Mouse (Mus musculus): ENCODE data around the gene Batf3.

The Batf3 gene

GRCm38 (mm10) chr1:191097802-191098747 is at the start of gene Batf3:
Gene Batf3 (plus strand): TSS chr1:191097847.
- peak; percentile 76 for DNase-seq

DNA sequence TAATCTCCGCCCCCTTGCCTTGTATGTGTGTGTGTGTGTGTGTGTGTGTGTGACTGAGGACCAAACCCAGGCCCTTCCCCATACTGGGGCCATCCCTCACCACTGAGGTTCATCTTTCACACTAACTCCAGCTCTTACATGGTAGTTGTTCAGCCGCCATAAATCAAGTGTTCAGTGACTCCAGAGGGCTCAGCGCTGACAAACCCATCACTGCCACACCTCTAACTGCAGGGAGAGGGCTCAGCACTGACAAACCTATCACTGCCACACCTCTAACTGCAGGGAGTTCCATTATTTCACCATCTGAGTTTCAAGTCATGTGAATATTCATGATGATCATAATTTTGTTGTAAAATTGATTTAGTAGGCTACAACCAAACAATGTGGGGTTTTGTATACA is 44.1 kb upstream of the Batf3 start:
- no peak for DNase-seq

GRCm38 (mm10) chr1:191054870-191055532 is 42.6 kb upstream of the Batf3 start:
- peak; percentile 22 for DNase-seq

GRCm38 (mm10) chr1:191055533-191055873 is 42.1 kb upstream of the Batf3 start:
- no peak for DNase-seq

- no peak for DNase-seq
Measured at GRCm38 (mm10) chr1:191057461-191057860, 40.2 kb upstream of the Batf3 start.

- DNase-seq = no peak
Measured at GRCm38 (mm10) chr1:191062241-191062780, 35.3 kb upstream of the Batf3 start.

- DNase-seq = peak; percentile 94
Measured at GRCm38 (mm10) chr1:191062781-191063485, 34.7 kb upstream of the Batf3 start, which contains the start of the genes Tatdn3 and Nsl1. Gene Tatdn3 (minus strand): TSS chr1:191062932. Gene Nsl1 (plus strand): TSS chr1:191063012.

GRCm38 (mm10) chr1:191063700-191064099 is 33.9 kb upstream of the Batf3 start:
- DNase-seq = no peak

GRCm38 (mm10) chr1:191064535-191064934 is 33.1 kb upstream of the Batf3 start:
- no peak for DNase-seq

DNA sequence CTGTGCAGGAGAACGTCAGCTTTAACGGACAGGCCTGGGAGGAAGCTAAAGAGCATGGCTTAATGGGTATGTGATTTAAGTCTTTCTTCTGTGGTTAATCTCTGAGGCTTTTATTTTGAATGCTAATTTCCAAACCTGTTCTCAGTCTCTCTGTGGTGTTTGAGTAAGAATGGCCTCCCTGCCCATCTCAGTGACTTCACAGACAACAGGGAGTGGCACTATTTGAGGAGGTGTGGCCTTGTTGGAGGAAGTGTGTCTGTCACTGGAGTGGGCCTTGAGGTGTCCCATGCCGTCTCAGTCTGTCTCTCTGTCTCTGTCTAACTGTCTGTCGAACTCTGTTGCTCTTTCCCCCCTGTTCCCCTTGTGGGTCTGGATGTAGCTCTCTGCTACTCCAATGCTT is 32.5 kb upstream of the Batf3 start:
- DNase-seq = no peak

- no peak for DNase-seq
Measured at GRCm38 (mm10) chr1:191068377-191068776, 29.3 kb upstream of the Batf3 start.

GRCm38 (mm10) chr1:191070259-191070658 is 27.4 kb upstream of the Batf3 start:
- no peak for DNase-seq

- DNase-seq = no peak
Measured at GRCm38 (mm10) chr1:191071613-191072012, 26.0 kb upstream of the Batf3 start.

- DNase-seq = no peak
Measured at GRCm38 (mm10) chr1:191072329-191072913, 25.2 kb upstream of the Batf3 start.

DNA sequence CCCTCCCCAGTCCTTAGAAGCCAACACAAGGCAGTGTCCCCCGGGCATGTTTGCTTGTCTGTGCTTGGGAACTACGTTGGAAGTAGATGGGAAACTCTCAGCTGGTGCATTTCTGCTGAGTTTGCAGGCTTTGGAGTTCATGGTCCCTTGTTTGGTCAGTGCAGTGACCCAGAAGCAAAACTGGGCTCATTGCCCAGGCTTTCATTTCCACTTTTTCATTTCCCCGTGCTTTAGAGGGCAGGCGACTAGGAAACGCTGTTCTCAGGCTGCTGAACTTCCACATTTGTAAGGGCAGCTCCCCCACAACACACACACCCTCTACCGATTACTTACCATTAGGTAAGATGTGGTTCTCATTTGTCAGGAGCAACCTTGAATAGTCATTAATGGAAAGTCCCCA is 24.6 kb upstream of the Batf3 start:
- no peak for DNase-seq

- no peak for DNase-seq
Measured at GRCm38 (mm10) chr1:191073486-191073885, 24.2 kb upstream of the Batf3 start.

DNA sequence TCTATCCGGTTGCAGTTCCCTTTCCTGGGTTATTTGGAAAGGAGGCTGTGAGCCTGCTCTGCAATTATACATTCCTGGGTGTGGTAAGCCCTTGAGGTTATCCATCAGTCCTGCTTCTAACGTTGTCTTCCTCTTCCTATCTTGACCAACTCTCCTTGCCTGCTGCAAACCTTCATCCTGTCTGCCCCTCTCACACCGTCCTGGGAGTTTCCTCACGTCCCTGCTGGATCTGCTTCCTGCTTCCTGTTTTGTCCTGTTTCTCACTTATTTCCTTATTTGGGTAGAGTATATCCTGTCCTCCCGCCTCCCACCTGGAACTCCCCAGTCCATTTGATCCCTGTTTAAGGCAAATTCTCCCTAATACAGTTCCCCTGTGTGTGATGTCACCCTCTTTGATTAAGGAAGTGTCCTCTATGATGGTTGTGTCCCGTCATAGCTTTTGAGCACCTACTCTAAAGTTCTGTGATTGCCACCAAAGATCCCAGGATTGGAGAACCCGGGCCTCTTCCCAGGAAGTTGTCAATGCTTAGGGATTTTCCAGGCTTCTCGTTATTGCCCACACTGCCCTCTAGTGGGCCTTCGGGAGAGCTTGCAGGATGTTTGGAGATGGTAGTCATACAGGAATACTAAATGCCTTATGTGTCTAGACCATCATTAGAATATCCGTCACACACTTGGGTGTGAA is 22.3 kb upstream of the Batf3 start:
- DNase-seq = peak; percentile 30

GRCm38 (mm10) chr1:191083230-191083629 is 14.4 kb upstream of the Batf3 start:
- no peak for DNase-seq

DNA sequence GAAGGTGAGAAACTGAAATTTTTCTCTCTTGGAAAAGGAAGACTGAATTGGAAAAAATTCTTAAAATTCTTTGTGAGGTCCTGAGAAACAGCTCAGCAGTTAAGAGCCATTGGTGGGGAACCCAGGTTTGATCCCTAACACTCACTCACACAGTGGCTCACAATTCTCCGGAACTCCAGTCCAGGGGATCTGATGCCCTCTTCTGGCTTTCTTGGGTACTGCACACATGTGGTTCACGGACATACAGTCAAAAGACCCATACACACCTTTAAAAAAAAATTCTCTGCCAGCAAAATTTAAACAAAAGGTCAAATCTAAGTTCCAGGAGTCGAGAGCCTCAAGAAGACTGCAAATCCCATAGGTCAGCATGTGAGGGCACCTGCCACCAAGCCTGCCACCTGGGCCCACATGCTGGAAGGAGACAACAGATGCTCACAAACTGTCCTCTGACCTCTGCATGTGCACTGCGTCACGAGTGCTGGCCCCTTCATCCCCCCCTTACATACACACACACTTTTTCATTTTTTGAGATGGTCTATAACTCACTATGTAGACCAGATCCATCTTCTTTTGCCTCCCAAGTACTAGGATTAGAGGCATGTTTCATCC is 12.6 kb upstream of the Batf3 start:
- peak; percentile 77 for DNase-seq

GRCm38 (mm10) chr1:191085597-191085996 is 12.1 kb upstream of the Batf3 start:
- DNase-seq = no peak

GRCm38 (mm10) chr1:191086304-191086878 is 11.3 kb upstream of the Batf3 start:
- no peak for DNase-seq
